Mouse (Mus musculus): ENCODE results near the gene Chrdl2. TPM values are rescaled to one million over a fixed set of nuclear protein-coding genes. Genes with fewer than 3 reads are reported as not detected.

Gene Chrdl2
- total RNA-seq, 1 experiment, result 0.36 TPM

- Histone ChIP-seq H3K4me1 (ENCODE audit: control insufficient read depth in 2 of 2, insufficient read depth in 2 of 2, low read length in 2 of 2, poor library complexity in 1 of 2) (peaks cover 0 to 4% of the 10 kb centered on the region in 2 experiments; a peak in 1 of 4 replicates), H3K36me3 (ENCODE audit: control insufficient read depth, insufficient read depth, low read length, poor library complexity, severe bottlenecking) (no peaks in the 10 kb centered on the region), H3K27ac (ENCODE audit: insufficient read depth, low read depth, low read length, poor library complexity, severe bottlenecking) (no peak overlapping the region), H3K9me3 (ENCODE audit: control insufficient read depth, insufficient read depth, low read depth, low read length) (no peaks in the 10 kb centered on the region), H3K9ac (ENCODE audit: insufficient read depth, low read depth, low read length, poor library complexity, severe bottlenecking) (no peak overlapping the region), H3K4me3 (ENCODE audit: insufficient read depth in 1 of 2, low read depth in 1 of 2, low read length in 2 of 2, poor library complexity in 1 of 2, severe bottlenecking in 1 of 2) (no peak overlapping the region)
- in situ Hi-C loops (cut with MboI; ENCODE audit: low sequenced_read_pairs in 2 of 2, unreplicated experiment in 2 of 2), result no loop called here
- TF ChIP-seq CHD2 (IDR thresholded peaks at IDR 0.05; ENCODE audit: low read depth, low read length), result no peak
- DNase-seq (ENCODE audit: low read depth, low spot score), result no peak
These were observed 21.4 kb downstream of the Chrdl2 start for GRCm38 (mm10) chr7:100027353-100027752.

DNA sequence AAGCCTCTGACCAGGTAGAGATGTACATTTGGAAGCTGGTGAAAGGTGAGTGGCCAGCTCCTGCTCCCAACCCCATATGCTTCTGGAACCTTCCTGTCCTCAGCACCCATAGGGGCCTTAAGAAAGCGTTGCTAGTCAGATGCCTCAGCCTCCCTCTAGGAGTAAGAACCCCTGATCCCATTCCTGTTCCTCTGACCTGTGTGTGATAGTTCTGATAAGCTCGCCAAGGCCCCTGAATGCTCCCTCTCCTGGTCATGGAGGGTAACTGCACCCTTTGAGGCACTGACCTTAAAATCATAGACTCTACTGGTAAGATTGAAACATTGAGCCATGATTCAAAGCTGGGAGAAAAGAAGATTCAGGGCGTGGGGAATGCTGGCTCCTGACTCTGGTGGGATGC, 23.3 kb downstream of the Chrdl2 start:
- DNase-seq (ENCODE audit: low read depth, low spot score), result peak; percentile 35

DNA sequence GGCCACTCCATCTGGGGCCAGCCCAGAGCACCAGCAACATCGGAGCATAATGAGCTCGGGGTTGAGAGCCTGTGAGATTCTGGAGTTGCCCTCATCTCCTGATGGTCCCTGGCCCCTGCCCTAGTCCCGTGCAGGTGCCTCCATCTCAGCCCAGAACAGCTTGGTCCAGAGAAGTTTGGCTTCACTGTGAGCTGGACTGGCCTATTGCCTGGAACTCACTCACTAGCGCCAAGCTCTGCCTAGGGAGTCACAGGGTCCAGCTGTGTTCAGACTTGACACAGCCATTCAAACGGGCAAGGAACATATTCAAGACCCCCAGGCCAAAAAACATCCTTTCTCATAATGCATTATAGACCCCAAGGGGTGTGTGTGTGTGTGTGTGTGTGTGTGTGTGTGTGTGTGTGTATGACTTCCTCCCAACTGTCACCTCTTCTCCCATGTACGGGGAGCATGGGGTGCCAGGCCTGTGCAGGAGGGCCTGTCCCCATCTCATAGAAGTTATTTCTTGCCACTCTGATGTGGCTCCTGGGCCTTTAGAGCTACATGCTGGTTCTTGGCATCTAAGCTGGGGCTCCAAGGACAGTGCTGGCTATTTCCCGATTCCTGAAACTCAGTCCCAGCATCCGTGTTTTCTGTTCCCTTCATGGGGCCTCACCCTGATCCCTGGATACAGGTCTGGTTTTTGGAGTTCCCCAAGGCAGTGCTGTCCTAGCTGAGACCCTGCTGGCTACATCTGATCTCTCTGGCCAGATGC, 25.2 kb downstream of the Chrdl2 start:
- Histone ChIP-seq H3K9ac (ENCODE audit: insufficient read depth, low read depth, low read length, poor library complexity, severe bottlenecking) (no peak overlapping the region), H3K27ac (ENCODE audit: insufficient read depth, low read depth, low read length, poor library complexity, severe bottlenecking) (no peak overlapping the region), H3K4me3 (ENCODE audit: insufficient read depth in 1 of 2, low read depth in 1 of 2, low read length in 2 of 2, poor library complexity in 1 of 2, severe bottlenecking in 1 of 2) (no peak overlapping the region), H3K36me3 (ENCODE audit: control insufficient read depth, insufficient read depth, low read length, poor library complexity, severe bottlenecking) (no peaks in the 10 kb centered on the region), H3K4me1 (ENCODE audit: control insufficient read depth in 2 of 2, insufficient read depth in 2 of 2, low read length in 2 of 2, poor library complexity in 1 of 2) (peaks cover 0 to 4% of the 10 kb centered on the region in 2 experiments; a peak in 1 of 4 replicates), H3K9me3 (ENCODE audit: control insufficient read depth, insufficient read depth, low read depth, low read length) (no peaks in the 10 kb centered on the region)
- in situ Hi-C loops (cut with MboI; ENCODE audit: low sequenced_read_pairs in 2 of 2, unreplicated experiment in 2 of 2), result no loop called here
- no peak for TF ChIP-seq HCFC1 (IDR thresholded peaks at IDR 0.05; ENCODE audit: borderline replicate concordance, insufficient read depth, low read length)
- DNase-seq (ENCODE audit: low read depth, low spot score), result no peak

More for the DNA sequence above, 23.3 kb downstream of the Chrdl2 start:
- TF ChIP-seq MAFK (IDR thresholded peaks at IDR 0.05; ENCODE audit: insufficient read depth, low read depth, low read length) (no peak), ZC3H11A (IDR thresholded peaks at IDR 0.05; ENCODE audit: borderline replicate concordance, low read depth, low read length) (peak; percentile 96)
- H3K36me3 ChIP-seq (ENCODE audit: control insufficient read depth, insufficient read depth, low read length, poor library complexity, severe bottlenecking), result no peaks in the 10 kb centered on the region
- no peak overlapping the region for H3K27ac ChIP-seq (ENCODE audit: insufficient read depth, low read depth, low read length, poor library complexity, severe bottlenecking)
- peaks cover 0 to 4% of the 10 kb centered on the region in 2 experiments; a peak in 1 of 4 replicates for H3K4me1 ChIP-seq (ENCODE audit: control insufficient read depth in 2 of 2, insufficient read depth in 2 of 2, low read length in 2 of 2, poor library complexity in 1 of 2)
- no peak overlapping the region for H3K4me3 ChIP-seq (ENCODE audit: insufficient read depth in 1 of 2, low read depth in 1 of 2, low read length in 2 of 2, poor library complexity in 1 of 2, severe bottlenecking in 1 of 2)
- no peak overlapping the region for H3K9ac ChIP-seq (ENCODE audit: insufficient read depth, low read depth, low read length, poor library complexity, severe bottlenecking)
- in situ Hi-C loops (cut with MboI; ENCODE audit: low sequenced_read_pairs in 2 of 2, unreplicated experiment in 2 of 2), result no loop called here
- no peaks in the 10 kb centered on the region for H3K9me3 ChIP-seq (ENCODE audit: control insufficient read depth, insufficient read depth, low read depth, low read length)

GRCm38 (mm10) chr7:100033672-100034071, 27.7 kb downstream of the Chrdl2 start:
- H3K4me1 ChIP-seq (ENCODE audit: control insufficient read depth in 2 of 2, insufficient read depth in 2 of 2, low read length in 2 of 2, poor library complexity in 1 of 2), result 0 out of 4 replicates have a peak, but pooled peaks cover 0 to 1% of the 10 kb centered on the region in 2 experiments
- in situ Hi-C loops (cut with MboI; ENCODE audit: low sequenced_read_pairs in 2 of 2, unreplicated experiment in 2 of 2), result no loop called here
- H3K4me3 ChIP-seq (ENCODE audit: insufficient read depth in 1 of 2, low read depth in 1 of 2, low read length in 2 of 2, poor library complexity in 1 of 2, severe bottlenecking in 1 of 2), result no peak overlapping the region
- no peak overlapping the region for H3K9ac ChIP-seq (ENCODE audit: insufficient read depth, low read depth, low read length, poor library complexity, severe bottlenecking)
- H3K36me3 ChIP-seq (ENCODE audit: control insufficient read depth, insufficient read depth, low read length, poor library complexity, severe bottlenecking), result no peaks in the 10 kb centered on the region
- no peaks in the 10 kb centered on the region for H3K9me3 ChIP-seq (ENCODE audit: control insufficient read depth, insufficient read depth, low read depth, low read length)
- no peak overlapping the region for H3K27ac ChIP-seq (ENCODE audit: insufficient read depth, low read depth, low read length, poor library complexity, severe bottlenecking)
- no peak for TF ChIP-seq CHD2 (IDR thresholded peaks at IDR 0.05; ENCODE audit: low read depth, low read length)
- TF ChIP-seq ZC3H11A (IDR thresholded peaks at IDR 0.05; ENCODE audit: borderline replicate concordance, low read depth, low read length), result no peak
- TF ChIP-seq HCFC1 (IDR thresholded peaks at IDR 0.05; ENCODE audit: borderline replicate concordance, insufficient read depth, low read length), result no peak
- no peak for TF ChIP-seq MAFK (IDR thresholded peaks at IDR 0.05; ENCODE audit: insufficient read depth, low read depth, low read length)
- TF ChIP-seq ZNF384 (IDR thresholded peaks at IDR 0.05; ENCODE audit: low read depth, low read length), result no peak
- no peak for DNase-seq (ENCODE audit: low read depth, low spot score)

GRCm38 (mm10) chr7:100034815-100035463, 29.0 kb downstream of the Chrdl2 start:
- Histone ChIP-seq H3K9ac (ENCODE audit: insufficient read depth, low read depth, low read length, poor library complexity, severe bottlenecking) (no peak overlapping the region), H3K4me1 (ENCODE audit: control insufficient read depth in 2 of 2, insufficient read depth in 2 of 2, low read length in 2 of 2, poor library complexity in 1 of 2) (no peaks in the 10 kb centered on the region), H3K27ac (ENCODE audit: insufficient read depth, low read depth, low read length, poor library complexity, severe bottlenecking) (no peak overlapping the region), H3K4me3 (ENCODE audit: insufficient read depth in 1 of 2, low read depth in 1 of 2, low read length in 2 of 2, poor library complexity in 1 of 2, severe bottlenecking in 1 of 2) (no peak overlapping the region), H3K36me3 (ENCODE audit: control insufficient read depth, insufficient read depth, low read length, poor library complexity, severe bottlenecking) (no peaks in the 10 kb centered on the region), H3K9me3 (ENCODE audit: control insufficient read depth, insufficient read depth, low read depth, low read length) (no peaks in the 10 kb centered on the region)
- DNase-seq (ENCODE audit: low read depth, low spot score), result no peak
- no peak for TF ChIP-seq ZC3H11A (IDR thresholded peaks at IDR 0.05; ENCODE audit: borderline replicate concordance, low read depth, low read length)
- TF ChIP-seq CHD2 (IDR thresholded peaks at IDR 0.05; ENCODE audit: low read depth, low read length), result no peak
- no peak for TF ChIP-seq MAFK (IDR thresholded peaks at IDR 0.05; ENCODE audit: insufficient read depth, low read depth, low read length)
- no peak for TF ChIP-seq HCFC1 (IDR thresholded peaks at IDR 0.05; ENCODE audit: borderline replicate concordance, insufficient read depth, low read length)
- TF ChIP-seq ZNF384 (IDR thresholded peaks at IDR 0.05; ENCODE audit: low read depth, low read length), result no peak
- in situ Hi-C loops (cut with MboI; ENCODE audit: low sequenced_read_pairs in 2 of 2, unreplicated experiment in 2 of 2), result no loop called here

Measured in ES-E14 (cell line).